Mouse (Mus musculus) Muller cell, postnatal 12 days (primary cell): ENCODE measurements around the gene Suclg1.

Experiments used
- DNase-seq: peaks from one replicate; pipeline ENCODE4 v3.0.0-alpha.2; 2015; ENCODE audit errors: inconsistent ontology term

The Suclg1 gene

DNA sequence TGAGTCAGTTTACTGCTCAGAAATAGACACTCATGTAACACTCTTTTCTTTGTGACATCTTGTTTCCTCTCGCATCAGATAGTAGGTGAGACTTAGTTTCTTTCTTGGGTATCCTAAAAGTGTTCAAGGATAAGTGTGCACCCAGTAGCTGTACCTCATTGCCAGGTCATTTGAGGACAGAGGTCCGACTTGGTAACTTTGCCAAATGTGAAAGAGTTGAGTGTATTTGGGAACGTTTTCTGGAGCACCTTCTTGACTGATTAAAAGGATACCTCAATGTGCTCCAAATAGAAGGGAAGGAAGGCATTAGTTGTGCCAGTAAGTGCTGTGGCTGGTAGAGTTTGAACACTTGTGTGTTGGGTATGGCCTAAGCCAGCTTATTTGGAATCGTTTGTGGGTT lies 1.7 kb downstream of the Suclg1 start:
- DNase-seq = no peak

DNA sequence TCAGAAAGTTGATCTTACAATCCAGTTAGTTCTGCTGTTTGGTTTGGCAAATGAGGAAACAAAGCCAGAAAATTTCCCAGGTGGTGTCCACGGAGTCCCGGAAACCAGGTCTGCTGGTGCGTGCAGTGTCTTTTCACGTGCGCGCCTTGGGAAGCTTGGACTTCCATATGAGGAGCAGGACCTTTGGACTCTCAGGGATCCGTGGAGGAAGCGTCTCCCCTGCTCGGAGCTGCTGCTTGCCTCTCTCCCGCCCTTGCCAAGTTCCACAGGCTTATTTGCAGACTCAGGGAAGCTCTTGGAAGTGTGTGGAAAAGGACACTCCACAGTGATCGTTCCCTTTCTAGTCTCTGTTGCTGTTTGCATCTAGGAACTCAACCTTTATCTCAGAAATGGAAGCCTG lies 3.2 kb downstream of the Suclg1 start:
- DNase-seq = no peak

DNA sequence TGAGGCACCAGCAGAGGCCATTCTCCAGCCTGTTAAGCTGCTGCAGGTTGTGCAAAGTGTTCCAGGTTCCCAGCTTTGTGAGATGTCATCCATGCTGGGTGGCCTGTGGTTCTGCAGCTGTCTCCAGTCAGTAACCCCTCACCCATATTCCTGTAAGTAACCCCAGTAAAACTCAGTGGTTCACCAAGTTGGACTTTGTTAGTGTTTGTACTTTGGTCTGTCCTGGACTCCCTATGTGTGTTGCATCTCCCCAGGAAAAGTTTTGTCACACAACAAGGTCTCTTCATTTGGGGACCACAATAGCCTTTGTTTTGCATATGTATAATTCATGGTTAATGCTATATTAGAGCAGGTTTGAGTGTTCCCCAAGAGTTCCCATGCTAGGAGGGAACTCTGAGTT lies 4.2 kb downstream of the Suclg1 start:
- no peak for DNase-seq

DNA sequence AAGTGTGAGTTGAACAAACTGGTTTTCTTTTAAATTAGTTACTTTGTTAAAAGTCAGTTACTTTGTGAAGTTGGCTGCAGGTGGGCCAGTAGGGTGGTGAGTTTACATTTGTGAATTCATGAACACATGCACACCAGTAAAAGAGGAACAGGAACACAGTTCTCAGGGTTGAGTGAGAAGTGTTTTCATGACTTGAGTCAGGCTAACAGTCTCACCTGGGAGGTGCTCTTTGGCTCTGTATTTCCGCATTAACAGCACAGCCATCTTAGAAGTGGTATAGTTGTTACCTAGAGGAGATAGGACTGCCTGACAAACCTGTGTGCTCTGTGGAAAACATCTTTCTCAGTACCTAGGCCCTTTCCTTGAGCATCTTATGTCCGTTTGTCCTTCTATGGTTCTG lies 4.8 kb downstream of the Suclg1 start:
- no peak for DNase-seq

DNA sequence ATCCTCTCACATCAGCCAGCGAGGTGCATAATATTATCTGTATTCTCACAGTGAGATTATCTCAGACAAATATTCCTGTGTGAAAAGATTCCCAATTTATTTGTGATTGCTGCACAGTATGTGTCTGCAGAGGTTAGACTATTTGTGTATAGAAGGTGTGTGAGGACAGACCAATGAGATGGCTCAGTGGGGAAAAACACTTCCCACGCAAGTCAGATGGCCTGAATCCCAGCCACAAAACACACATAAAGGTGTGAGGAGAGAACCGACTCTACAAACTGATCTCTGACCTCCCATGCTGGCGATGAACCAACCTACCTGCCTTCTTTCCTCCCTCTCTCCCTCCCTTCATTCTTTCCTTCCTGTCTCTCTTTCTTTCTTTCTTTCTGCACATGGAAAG lies 5.4 kb downstream of the Suclg1 start:
- no peak for DNase-seq

DNA sequence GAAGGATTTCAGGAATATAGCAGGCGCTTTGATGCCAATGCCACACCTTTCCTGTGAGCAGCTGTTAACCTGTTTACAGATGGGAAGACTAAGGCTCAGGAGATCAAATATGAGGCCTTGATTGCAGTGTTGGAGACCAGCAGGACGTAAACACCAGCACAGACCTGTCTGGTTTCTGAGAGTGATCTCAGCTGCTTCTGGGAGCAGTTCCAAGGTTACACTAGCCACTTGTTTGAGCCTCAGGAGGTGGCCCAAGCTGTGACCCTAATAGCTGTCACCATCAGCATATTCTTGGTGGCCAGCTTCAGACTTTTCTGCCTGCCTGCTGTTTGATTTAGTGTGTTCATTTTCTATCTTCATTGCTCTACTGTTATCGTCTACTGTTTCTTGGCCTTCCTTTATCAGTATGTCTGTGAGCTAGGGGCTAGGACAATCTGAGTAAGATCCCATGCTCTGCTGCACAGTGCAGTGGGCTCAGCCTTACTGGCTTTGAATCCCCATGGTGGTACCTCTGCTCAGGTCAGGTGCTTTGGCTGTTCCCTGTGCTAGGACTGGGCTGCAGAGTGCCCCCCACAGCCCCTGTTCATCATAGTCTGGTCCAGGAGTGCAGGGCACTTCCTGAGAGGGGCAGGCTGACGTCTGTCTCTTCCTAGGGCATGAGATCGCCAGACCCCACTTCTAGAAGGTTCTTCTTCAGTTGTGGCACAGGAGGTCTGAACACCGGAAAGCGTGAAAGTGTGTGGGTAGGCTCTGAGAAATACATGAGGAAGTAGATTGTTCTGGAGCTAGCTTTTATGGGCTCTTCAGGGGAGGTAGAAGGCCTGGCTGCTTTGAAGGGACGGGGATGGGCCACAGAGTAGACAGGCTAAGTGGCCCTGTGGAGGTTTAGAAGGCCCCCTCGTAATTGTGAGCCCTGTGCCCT lies 6.4 kb downstream of the Suclg1 start:
- DNase-seq = peak; percentile 9

DNA sequence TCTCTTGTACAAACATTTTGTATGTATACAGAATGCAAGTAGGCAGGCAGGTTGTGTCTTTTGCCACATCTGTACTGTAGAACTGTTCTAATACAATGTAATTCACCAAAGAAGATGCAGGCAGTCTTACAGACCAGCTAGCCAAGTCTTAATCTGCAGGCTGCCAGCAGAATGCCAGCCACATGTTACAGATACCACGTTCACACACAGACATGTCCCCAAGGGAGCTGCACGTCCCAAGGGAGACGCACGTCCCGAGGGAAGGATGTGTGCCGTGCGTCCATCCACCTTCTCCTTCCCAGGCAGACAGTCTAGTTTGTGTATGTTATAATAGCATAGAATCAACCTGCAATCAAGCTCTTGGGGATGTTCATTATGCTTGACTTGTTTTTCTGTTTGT lies 8.9 kb downstream of the Suclg1 start:
- DNase-seq = no peak

DNA sequence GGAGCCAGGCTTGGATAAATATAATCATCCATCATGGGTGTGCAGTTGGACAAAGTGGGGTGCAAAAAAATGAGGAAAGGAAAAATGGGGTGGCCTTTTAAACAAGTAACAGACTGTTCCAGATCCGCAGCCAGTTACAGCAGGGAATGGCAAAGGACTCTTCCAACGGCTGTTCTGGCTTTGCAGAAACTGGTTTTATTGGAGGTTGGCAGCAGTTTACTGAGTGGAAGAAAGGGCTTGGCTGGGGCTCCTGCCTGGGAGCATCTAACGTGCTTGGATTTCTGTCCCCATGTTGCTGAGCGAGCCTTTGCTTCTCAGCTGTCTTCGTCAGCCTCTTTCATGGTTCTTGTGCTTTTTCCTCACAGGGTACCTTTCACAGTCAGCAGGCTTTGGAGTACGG lies 11.9 kb downstream of the Suclg1 start:
- DNase-seq = no peak

DNA sequence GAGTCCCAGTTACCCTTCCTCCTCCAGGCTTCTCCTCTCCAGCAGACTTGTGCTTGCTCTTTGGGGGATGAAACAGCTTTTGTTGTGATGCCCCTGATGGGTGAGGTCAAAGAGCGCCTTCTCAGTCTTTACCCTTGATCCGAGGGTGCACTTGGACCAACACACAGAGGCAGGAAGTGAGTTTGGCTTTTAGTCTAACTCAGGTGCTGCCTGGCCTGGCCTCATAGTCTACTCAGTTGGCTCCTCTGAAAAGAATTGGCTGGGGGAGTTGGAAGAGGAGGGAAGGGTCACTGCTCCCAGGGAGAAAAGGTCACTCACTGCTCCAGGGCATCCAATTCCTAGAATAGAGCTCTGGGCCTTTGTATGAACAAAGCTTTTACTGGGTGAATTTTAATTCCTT lies 16.6 kb downstream of the Suclg1 start:
- no peak for DNase-seq

DNA sequence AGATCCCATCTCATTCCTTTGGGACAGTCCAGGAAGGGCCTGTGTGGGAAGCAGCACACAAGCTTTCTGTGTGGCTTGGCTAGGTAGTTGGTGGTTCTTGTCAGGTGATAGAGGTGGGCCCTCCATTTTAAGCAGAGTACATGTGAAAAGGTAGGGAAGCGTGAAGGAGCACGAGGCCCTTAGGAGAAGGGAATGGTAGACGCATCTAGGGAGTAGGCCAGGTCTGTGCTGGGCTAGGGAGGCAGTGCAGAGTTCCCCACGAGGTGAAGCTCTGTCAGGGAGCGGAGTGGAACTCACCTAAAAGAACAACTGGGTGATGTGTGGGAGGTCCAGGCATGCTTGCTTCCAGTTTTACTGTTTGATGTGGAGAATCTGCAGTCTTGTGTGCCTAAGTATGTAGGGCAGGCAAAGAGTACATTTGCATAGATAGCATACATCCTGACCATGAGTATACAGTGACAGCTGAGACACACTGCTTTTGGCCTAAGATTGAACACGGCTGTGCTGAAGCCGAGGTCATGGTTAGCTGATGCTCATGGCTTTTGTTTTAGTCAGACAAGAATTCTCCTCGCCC lies 19.6 kb downstream of the Suclg1 start:
- no peak for DNase-seq

DNA sequence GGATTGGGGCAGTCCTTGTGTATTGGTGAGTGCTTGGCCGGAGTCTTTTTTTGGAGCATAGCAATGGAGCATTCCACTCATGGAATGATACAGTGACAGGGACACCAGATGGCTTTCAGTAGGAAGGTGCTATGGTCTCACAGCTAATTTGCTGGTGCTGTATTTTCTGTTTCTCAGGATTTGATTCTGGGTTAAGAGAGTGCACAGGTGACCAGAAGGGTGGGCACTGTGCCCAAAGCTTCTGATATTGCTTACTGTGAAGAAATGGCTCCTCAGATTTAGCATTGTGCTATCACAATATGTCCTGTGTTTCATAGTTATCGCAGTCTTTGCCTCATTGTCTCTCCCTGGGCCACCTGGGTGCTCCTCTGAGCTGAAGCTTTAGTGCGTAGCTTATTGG lies 21.2 kb downstream of the Suclg1 start:
- no peak for DNase-seq

DNA sequence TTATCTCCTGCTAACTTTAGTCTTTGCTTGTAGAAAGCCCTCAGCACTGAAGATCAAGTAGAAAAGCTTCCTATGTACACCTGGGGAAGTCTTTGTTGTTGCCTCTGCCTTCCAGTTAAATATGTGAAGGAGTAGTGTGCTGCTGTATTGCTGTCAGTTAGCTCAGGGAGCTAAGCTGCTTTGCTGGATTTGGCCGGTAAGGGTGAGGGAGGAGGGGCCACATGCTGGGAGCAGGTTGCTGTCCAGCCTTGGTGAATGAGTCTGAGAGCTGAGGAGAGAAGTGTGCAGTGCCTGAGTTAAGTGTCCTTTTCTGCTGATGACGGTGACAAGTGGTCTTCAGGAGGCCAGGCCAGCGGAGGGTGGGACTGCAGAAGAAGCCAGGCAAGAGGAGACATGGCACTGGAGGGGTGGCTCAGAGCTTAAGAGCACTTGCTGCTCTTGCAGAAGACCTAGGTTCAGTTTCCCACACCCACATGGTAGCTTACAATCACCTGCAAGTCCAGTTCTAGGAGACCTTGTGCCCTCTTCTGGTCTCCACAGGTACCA lies 23.4 kb downstream of the Suclg1 start:
- no peak for DNase-seq

DNA sequence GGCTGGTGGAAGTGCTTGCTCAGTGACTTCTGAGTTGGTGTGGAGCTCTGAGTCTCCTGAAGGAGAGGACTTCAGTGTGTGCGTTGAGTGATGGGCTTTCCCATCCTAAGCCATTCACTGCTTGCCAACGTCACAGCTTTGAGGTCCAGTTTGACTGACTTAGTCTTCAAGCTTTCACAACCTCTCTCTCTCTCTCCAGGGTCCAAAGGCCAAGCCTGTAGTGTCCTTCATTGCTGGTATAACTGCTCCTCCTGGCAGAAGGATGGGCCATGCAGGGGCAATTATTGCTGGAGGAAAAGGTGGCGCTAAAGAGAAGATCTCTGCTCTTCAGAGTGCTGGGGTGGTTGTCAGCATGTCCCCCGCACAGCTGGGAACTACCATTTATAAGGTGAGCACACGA lies 26.8 kb downstream of the Suclg1 start:
- DNase-seq = no peak

DNA sequence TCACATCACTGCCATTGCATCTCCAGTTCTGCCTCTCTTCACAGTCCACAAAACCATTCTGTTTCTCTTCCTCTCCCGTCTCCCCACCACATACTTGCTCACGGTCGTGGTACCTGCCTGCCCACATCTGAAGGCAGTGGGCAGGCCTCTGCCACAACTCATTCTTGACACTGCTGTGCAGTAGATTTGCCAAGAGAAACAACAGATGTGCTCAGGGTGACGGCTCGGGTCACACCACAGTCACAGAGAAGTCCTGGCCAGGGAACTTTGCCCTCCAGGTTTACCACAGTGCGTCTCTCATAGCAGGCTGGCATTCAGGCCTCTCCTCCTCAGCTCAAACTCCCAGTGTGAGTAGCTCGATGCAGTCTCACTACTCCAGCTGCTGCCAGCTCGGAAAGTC lies 31.5 kb downstream of the Suclg1 start:
- no peak for DNase-seq

DNA sequence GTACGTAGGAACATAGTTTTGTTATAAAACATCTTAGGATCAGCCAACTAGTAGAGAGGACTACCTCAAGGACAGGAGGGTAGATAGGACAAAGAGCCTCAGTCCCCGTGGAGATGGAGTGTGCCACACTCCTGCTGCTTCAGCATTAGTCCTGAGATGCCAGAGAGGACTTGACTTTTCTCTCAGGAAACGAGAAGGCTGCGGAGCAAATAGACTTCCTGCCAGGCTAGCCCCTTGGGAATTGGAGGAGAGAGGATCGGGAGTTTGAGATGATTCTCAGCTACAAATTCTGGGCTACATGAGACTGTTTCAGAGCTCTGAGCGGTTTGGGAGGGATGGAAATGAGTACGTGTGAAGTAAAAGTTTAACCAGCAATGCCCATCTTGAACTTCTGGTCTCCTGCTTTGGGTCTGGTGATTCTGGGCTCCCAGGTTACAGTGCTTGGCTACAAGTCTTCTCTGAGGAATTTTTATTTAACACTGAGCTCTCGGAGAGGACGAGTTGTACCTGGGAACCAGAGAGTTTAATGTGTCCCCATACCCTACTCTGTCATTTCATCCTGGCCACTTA lies 32.4 kb downstream of the Suclg1 start:
- DNase-seq = no peak

DNA sequence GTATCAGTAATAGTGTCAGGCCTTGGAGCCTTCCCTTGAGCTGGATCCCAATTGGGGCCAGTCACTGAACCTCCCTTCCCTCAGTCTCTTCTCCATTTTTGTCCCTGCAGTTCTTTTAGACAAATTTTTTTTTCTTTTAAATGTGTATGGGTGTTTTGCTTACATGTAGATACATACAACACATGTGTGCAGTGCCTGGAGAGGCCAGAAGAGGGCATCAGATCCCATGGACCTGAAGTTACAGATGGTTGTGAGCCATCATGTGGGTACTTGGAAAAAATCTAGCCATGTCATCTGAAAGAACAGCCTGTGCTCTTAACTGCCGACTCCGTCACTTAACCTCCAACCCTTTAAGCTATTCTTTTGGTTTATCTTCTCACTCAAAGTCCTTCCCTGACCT lies 38.1 kb downstream of the Suclg1 start:
- no peak for DNase-seq

DNA sequence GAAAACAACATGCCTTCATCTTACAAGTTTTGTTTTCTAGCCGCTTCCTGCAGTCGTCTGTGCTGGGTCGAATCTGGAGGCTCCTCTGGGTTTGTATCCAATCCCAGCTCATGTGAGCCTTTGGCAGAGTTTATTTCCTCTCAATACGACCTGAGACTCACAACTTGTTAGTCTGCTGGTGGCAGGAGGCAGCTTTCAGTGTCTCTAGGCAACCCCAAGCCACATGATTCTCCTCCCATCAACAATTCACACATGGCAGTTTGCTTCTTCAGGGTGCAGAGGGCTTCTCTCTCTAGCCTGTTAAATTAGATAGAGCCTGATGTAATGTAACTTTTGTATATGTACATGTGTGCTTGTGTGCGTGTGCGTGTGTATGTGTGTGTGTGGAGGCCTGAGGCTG lies 58.7 kb downstream of the Suclg1 start:
- DNase-seq = no peak

DNA sequence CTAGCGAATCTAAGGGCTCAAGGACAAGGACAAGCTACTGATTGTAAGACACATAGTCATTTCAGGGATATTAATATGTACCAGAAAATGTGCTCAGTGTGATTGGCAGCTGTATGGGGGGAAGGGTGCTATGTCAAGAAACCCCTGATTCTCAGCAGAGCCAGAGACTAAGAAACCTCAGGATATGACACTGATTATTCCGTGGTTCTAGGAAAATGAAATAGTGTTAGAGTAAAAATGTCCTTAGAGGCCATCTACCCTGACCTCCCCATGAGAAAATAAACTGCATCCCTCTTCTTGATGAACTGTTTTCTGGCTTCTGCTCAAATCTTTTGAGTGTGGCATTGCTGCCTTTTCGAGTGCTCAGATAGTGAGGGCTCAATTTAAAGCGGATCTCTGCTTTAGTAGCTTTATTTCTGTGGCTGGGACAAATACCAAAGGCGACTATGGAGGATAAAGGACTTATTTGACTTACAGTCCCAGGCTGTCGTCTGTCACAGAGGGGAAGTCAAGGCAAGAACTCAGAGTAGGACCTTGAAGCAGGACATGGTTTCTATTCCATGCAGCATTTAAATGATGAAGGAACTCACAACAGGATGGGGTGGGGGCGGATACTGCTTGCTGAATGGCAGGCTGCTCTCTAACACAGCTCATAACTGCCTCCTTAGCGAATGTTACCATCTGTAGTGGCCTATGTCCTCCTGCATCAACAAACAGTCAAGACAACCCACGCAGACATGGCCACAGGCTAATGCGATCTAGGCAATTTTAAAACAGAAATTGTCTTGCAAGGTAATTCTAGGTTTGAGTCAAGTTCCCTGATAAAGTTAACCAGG lies 60.7 kb downstream of the Suclg1 start:
- DNase-seq = no peak

DNA sequence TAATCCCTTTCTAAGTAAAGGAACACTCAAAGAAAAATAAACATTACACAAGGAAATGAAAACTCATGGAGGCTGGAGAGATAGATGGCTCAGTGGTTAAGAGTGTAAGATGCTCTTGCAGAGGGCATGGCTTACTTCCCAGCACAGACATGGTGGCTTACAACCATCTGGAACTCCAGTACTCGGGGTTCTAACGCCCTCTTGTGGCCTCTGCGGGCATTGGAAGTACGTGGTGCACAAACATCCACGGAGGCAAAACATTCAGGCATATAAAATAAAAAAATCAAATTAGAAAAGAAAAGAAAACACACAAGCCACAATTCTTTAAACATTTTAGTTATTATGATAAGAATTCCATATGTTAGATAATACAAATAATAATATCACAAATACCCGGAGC lies 63.2 kb downstream of the Suclg1 start:
- DNase-seq = no peak

DNA sequence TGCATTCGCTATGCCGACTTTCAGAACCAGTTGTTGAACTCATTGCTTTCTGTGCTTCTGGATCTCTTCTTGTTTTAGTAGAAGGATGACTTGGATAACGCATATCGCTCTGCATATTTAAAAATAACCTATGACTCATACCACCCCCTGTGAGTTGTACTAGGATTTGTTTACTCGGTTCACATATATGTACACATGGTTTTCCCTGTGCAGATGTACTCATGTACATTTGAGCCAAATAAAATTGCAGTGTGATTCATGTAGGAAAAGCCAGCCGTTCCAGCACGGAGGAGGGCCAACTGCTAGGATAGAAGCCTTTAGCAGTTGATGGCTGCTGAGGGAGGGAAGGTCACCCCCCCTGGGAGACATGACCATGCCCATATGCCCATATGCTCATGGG lies 63.6 kb downstream of the Suclg1 start:
- DNase-seq = no peak

DNA sequence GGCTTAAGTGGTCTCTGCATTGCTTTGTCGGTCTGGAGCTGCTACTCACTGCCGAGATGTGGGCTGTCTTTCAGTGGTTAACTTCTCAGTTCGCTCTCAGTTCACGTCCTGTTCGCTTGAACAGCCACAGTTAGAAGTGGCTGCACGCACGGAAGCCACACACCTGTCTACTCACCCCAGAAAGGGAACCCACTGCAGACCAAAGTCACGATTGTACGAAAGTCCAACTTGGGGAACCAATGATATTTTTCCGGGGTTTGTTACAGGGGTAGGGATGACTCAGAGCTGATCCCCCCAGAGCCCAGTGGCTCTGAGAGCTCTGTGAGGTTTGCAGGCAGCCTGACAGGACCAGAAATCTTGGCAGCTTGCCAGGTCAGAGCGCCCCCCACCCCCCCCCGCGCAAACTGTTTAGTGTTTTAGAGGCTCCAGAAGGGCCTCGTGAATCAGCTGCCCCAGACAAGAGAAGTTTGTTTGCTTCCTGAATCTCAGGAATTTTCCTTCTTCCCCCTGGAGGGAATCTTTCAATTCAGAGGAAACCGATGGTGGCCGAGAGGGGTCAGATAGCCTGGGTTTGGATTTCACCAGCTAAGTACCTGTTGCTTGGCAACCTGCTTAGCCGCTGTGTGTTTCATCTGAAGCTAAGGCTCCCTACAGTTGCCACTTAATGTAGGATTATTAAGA lies 66.9 kb downstream of the Suclg1 start:
- peak; percentile 91 for DNase-seq
